Comparison of ENCODE assay signal across 20 mouse cellular contexts in genomic region chr13:21013659-21014058, GRCm38 (mm10).
DNase-seq lines count a peak whose midpoint lies in the region; ATAC-seq lines count a peak whose summit lies in the region.
"Had no signal": no experiment of that assay in that cellular context is flagged by ENCODE, and none has a peak within 500 bp of the region (broad histone marks: within the 10 kb centered on the region; RNA-seq: fewer than 3 reads in every experiment).

No protein-coding gene starts in this region.

- H3K9me3 ChIP-seq in heart, embryonic 11.5 days (replicated peaks; ENCODE audit: control insufficient read depth, low read length): no peaks in the 10 kb centered on the region
- no peaks in the 10 kb centered on the region for H3K9me3 ChIP-seq in midbrain, embryonic 15.5 days
- no peaks in the 10 kb centered on the region for H3K9me3 ChIP-seq in midbrain, embryonic 11.5 days (ENCODE audit: control insufficient read depth, low read length)
- H3K9me3 ChIP-seq: embryonic facial prominence, embryonic 13.5 days; embryonic facial prominence, embryonic 15.5 days; forebrain, embryonic 10.5 days; forebrain, embryonic 12.5 days; forebrain, embryonic 15.5 days had no signal

- no peak overlapping the region for H3K9ac ChIP-seq in heart, embryonic 11.5 days (ENCODE audit: low read depth, low read length)
- H3K9ac ChIP-seq in midbrain, embryonic 15.5 days: no peak overlapping the region
- no peak overlapping the region for H3K9ac ChIP-seq in midbrain, embryonic 11.5 days (ENCODE audit: low read length)
- H3K9ac ChIP-seq: embryonic facial prominence, embryonic 13.5 days; embryonic facial prominence, embryonic 15.5 days; forebrain, embryonic 12.5 days; forebrain, embryonic 15.5 days had no signal

- no peak overlapping the region for H3K4me2 ChIP-seq in heart, embryonic 11.5 days
- H3K4me2 ChIP-seq in midbrain, embryonic 15.5 days: no peak overlapping the region
- H3K4me2 ChIP-seq in midbrain, embryonic 11.5 days: no peak overlapping the region
- H3K4me2 ChIP-seq: embryonic facial prominence, embryonic 13.5 days; embryonic facial prominence, embryonic 15.5 days; forebrain, embryonic 12.5 days; forebrain, embryonic 15.5 days had no signal

- H3K36me3 ChIP-seq in heart, embryonic 11.5 days (ENCODE audit: control insufficient read depth, insufficient read depth, low read length): no peaks in the 10 kb centered on the region
- no peaks in the 10 kb centered on the region for H3K36me3 ChIP-seq in midbrain, embryonic 15.5 days (replicated peaks)
- no peaks in the 10 kb centered on the region for H3K36me3 ChIP-seq in midbrain, embryonic 11.5 days (ENCODE audit: control insufficient read depth, insufficient read depth, low read length)
- H3K36me3 ChIP-seq: embryonic facial prominence, embryonic 13.5 days; embryonic facial prominence, embryonic 15.5 days; forebrain, embryonic 10.5 days; forebrain, embryonic 12.5 days; forebrain, embryonic 15.5 days had no signal

- 55% methylated on average over 3 of the region's 3 CpGs for WGBS in heart, embryonic 11.5 days (ENCODE audit: insufficient replicate concordance)
- WGBS in midbrain, embryonic 15.5 days: 38% methylated on average over 3 of the region's 3 CpGs
- WGBS in midbrain, embryonic 11.5 days: 55% methylated on average over 3 of the region's 3 CpGs

- no peak for DNase-seq in heart, postnatal 4 days
- DNase-seq in midbrain, embryonic 11.5 days (ENCODE audit: low spot score, missing footprints): no peak
- DNase-seq: adrenal gland, adult 2 months; adrenal gland, postnatal 10 days; adrenal gland, postnatal 25 days; cerebellum, adult 11 months; cerebellum, adult 18-20 months; cerebellum, adult 8-10 months; cerebellum, adult 9-11 months; cerebellum, postnatal 14 days; cerebellum, postnatal 36 days; embryo, embryonic 11 days had no signal

- no peak overlapping the region for H3K4me3 ChIP-seq in heart, embryonic 11.5 days (ENCODE audit: low read depth, low read length)
- no peak overlapping the region for H3K4me3 ChIP-seq in midbrain, embryonic 15.5 days
- no peak overlapping the region for H3K4me3 ChIP-seq in midbrain, embryonic 11.5 days (ENCODE audit: low read depth, low read length)
- H3K4me3 ChIP-seq: embryonic facial prominence, embryonic 13.5 days; embryonic facial prominence, embryonic 15.5 days; erythroblast, embryonic 14.5 days; forebrain, embryonic 10.5 days; forebrain, embryonic 12.5 days; forebrain, embryonic 15.5 days had no signal

- 0 out of 2 replicates have a peak, but pooled peaks have one; percentile 46 for ATAC-seq in heart, embryonic 11.5 days (replicated peaks; ENCODE audit: insufficient number of reproducible peaks, low FRiP score, low TSS enrichment)
- peak; percentile 82 for ATAC-seq in midbrain, embryonic 15.5 days (replicated peaks)
- no peak for ATAC-seq in midbrain, embryonic 11.5 days (ENCODE audit: low FRiP score)
- ATAC-seq: forebrain, embryonic 15.5 days had no signal

- no peak overlapping the region for H3K27ac ChIP-seq in heart, embryonic 11.5 days (ENCODE audit: low read depth, low read length)
- no peak overlapping the region for H3K27ac ChIP-seq in midbrain, embryonic 15.5 days
- H3K27ac ChIP-seq in midbrain, embryonic 11.5 days (ENCODE audit: low read depth, low read length): no peak overlapping the region
- H3K27ac ChIP-seq: embryonic facial prominence, embryonic 13.5 days; embryonic facial prominence, embryonic 15.5 days; forebrain, embryonic 10.5 days; forebrain, embryonic 12.5 days; forebrain, embryonic 15.5 days had no signal

- H3K4me1 ChIP-seq in heart, embryonic 11.5 days (ENCODE audit: control insufficient read depth, insufficient read depth, low read length): no peaks in the 10 kb centered on the region
- H3K4me1 ChIP-seq in midbrain, embryonic 15.5 days: no peaks in the 10 kb centered on the region
- no peaks in the 10 kb centered on the region for H3K4me1 ChIP-seq in midbrain, embryonic 11.5 days (ENCODE audit: control insufficient read depth, insufficient read depth, low read length)
- H3K4me1 ChIP-seq: embryonic facial prominence, embryonic 13.5 days; embryonic facial prominence, embryonic 15.5 days; forebrain, embryonic 10.5 days; forebrain, embryonic 12.5 days; forebrain, embryonic 15.5 days had no signal

- no peaks in the 10 kb centered on the region for H3K27me3 ChIP-seq in heart, embryonic 11.5 days (ENCODE audit: control insufficient read depth, insufficient read depth, low read length)
- no peaks in the 10 kb centered on the region for H3K27me3 ChIP-seq in midbrain, embryonic 15.5 days (replicated peaks)
- H3K27me3 ChIP-seq in midbrain, embryonic 11.5 days (ENCODE audit: control insufficient read depth, insufficient read depth, low read length): no peaks in the 10 kb centered on the region
- H3K27me3 ChIP-seq: embryonic facial prominence, embryonic 13.5 days; embryonic facial prominence, embryonic 15.5 days; forebrain, embryonic 12.5 days; forebrain, embryonic 15.5 days had no signal
